Mouse (Mus musculus) embryonic facial prominence, embryonic 15.5 days (tissue): ENCODE results near the gene Smarcal1. TPM values are rescaled to one million over a fixed set of nuclear protein-coding genes. Genes with fewer than 3 reads are reported as not detected.

Experiments used
- ATAC-seq: fragments of 200-750 bp; cut with Nextera tagmentation; 2 replicates; pipeline ENCODE4 v1.8.0; 2017; ENCODE audit warnings: low read depth, moderate TSS enrichment; ENCODE audit not compliant: insufficient number of reproducible peaks, low FRiP score, low TSS enrichment
- H3K27ac ChIP-seq: fragments of 300-500 bp; sonication (generic); replicated peaks from 2 replicates; pipeline ENCODE4 v1.5.1; 2015; ENCODE audit warnings: mild to moderate bottlenecking, inconsistent platforms
- H3K27me3 ChIP-seq: fragments of 300-500 bp; sonication (generic); 2 replicates; pipeline ENCODE4 v1.6.1; 2015; ENCODE audit warnings: inconsistent platforms
- H3K36me3 ChIP-seq: fragments of 300-500 bp; sonication (generic); 2 replicates; pipeline ENCODE4 v1.6.1; 2015; ENCODE audit warnings: mild to moderate bottlenecking, inconsistent platforms
- H3K4me1 ChIP-seq: fragments of 300-500 bp; sonication (generic); 2 replicates; pipeline ENCODE4 v1.6.1; 2015; ENCODE audit warnings: inconsistent platforms
- H3K4me2 ChIP-seq: fragments of 300-500 bp; sonication (generic); replicated peaks from 2 replicates; pipeline ENCODE4 v1.6.1; 2015; ENCODE audit warnings: mild to moderate bottlenecking, inconsistent platforms
- H3K4me3 ChIP-seq: fragments of 300-500 bp; sonication (generic); replicated peaks from 2 replicates; pipeline ENCODE4 v1.5.1; 2015; ENCODE audit warnings: mild to moderate bottlenecking, inconsistent platforms
- H3K9ac ChIP-seq: fragments of 300-500 bp; sonication (generic); 2 replicates; pipeline ENCODE4 v1.6.1; 2015; ENCODE audit warnings: inconsistent platforms
- H3K9me3 ChIP-seq: fragments of 300-500 bp; sonication (generic); replicated peaks from 2 replicates; pipeline ENCODE4 v1.6.1; 2016; ENCODE audit warnings: inconsistent platforms
- WGBS: fragments of 180-500 bp; shearing (Covaris S2); methylation state at CpG from one replicate; pipeline ENCODE4 v1.1.7; 2015; 5-methylcytosine and 5-hydroxymethylcytosine counted together
- polyA plus RNA-seq: library from polyadenylated mRNA; unstranded; fragments of >200 nt; fragmentation: Nextera tagmentation; extraction: Ambion mirVana; gene quantifications from 2 replicates; pipeline ENCODE4 v1.2.1, GENCODE M21; 2015

Smarcal1 gene
- polyA plus RNA-seq, 1 experiment from 2014 or later: 24.8 TPM

GRCm38 (mm10) chr1:72568725-72569124 is 14.3 kb upstream of the Smarcal1 start:
- Histone ChIP-seq H3K4me1 (no peaks in the 10 kb centered on the region), H3K4me3 (no peak overlapping the region), H3K9me3 (no peaks in the 10 kb centered on the region), H3K9ac (no peak overlapping the region), H3K36me3 (no peaks in the 10 kb centered on the region), H3K4me2 (no peak overlapping the region), H3K27ac (no peak overlapping the region), H3K27me3 (no peaks in the 10 kb centered on the region)
- ATAC-seq: no peak
- whole genome bisulfite sequencing: 82% methylated on average over 8 of the region's 8 CpGs

DNA sequence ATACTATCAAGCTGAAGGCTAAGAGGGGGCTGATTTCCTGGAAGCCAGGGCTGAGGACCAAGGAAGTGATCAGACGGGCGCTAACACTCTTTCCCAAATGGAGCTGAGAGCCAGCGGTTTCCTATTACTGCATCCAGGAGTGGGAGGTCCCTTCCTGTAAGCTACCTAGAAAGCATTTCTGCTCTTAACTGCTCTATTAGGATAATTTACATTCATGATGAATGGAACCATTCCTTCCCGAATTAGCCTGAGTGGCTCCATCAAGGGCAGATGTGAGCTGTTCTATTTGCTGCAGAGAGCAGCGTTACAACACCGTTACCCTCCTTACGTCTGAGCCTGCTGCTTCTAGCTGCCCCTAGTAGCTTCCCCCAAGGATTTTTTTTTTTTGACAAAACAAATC is 9.0 kb upstream of the Smarcal1 start:
- Histone ChIP-seq H3K27ac (no peak overlapping the region), H3K4me2 (no peak overlapping the region), H3K9ac (no peak overlapping the region), H3K9me3 (no peaks in the 10 kb centered on the region), H3K4me1 (0 out of 2 replicates have a peak, but pooled peaks cover 9% of the 10 kb centered on the region), H3K27me3 (peaks cover 7% of the 10 kb centered on the region; the same call in 1 of the 2 replicates), H3K36me3 (no peaks in the 10 kb centered on the region), H3K4me3 (no peak overlapping the region)
- 46% methylated on average over 7 of the region's 7 CpGs for WGBS
- no peak for ATAC-seq

- Histone ChIP-seq H3K4me3 (no peak overlapping the region), H3K4me1 (0 out of 2 replicates have a peak, but pooled peaks cover 9% of the 10 kb centered on the region), H3K36me3 (no peaks in the 10 kb centered on the region), H3K4me2 (no peak overlapping the region), H3K9ac (no peak overlapping the region), H3K27ac (no peak overlapping the region), H3K27me3 (peaks cover 7% of the 10 kb centered on the region; the same call in 1 of the 2 replicates), H3K9me3 (no peaks in the 10 kb centered on the region)
- 50% methylated on average over 7 of the region's 7 CpGs for WGBS
- ATAC-seq: no peak
These were observed 8.4 kb upstream of the Smarcal1 start for GRCm38 (mm10) chr1:72574608-72575007.

DNA sequence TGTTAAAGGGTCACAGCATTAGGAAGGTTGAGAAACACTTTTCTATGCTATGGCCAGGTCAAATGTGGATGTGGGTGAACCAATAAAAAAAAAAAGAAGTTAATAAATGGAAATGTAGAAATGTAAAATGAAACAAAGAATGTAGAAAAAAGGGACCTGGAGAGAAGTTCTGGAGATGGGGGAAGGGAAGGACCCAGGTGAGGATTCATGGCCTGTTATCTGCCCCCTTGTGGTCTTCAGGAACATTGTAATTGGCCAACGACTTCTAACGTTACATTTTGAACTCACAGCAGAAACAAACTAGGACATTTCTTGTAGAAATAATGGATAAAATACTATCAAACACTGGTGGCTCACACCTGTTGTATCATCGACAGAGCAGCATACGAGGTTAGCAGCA is 7.9 kb upstream of the Smarcal1 start:
- ATAC-seq: no peak
- H3K27ac ChIP-seq: no peak overlapping the region

GRCm38 (mm10) chr1:72577481-72577922 is 5.5 kb upstream of the Smarcal1 start:
- Histone ChIP-seq H3K4me2 (peak overlapping the region; percentile 24; the same call in 1 of the 2 replicates), H3K36me3 (no peaks in the 10 kb centered on the region), H3K4me3 (no peak overlapping the region), H3K27ac (no peak overlapping the region), H3K9me3 (no peaks in the 10 kb centered on the region), H3K27me3 (peaks cover 7% of the 10 kb centered on the region; the same call in 1 of the 2 replicates), H3K4me1 (0 out of 2 replicates have a peak, but pooled peaks cover 9% of the 10 kb centered on the region), H3K9ac (no peak overlapping the region)
- no peak for ATAC-seq
- WGBS: 7% methylated on average over 12 of the region's 12 CpGs

More for the DNA sequence above, 7.9 kb upstream of the Smarcal1 start:
- H3K36me3 ChIP-seq: no peaks in the 10 kb centered on the region
- no peak overlapping the region for H3K9ac ChIP-seq
- no peak overlapping the region for H3K4me2 ChIP-seq
- H3K27me3 ChIP-seq: peaks cover 7% of the 10 kb centered on the region; the same call in 1 of the 2 replicates
- 59% methylated on average over 4 of the region's 4 CpGs for WGBS
- H3K4me1 ChIP-seq: 0 out of 2 replicates have a peak, but pooled peaks cover 9% of the 10 kb centered on the region
- H3K9me3 ChIP-seq: no peaks in the 10 kb centered on the region
- no peak overlapping the region for H3K4me3 ChIP-seq

- H3K27ac ChIP-seq: no peak overlapping the region
- H3K4me2 ChIP-seq: no peak overlapping the region
- WGBS: 44% methylated on average over 15 of the region's 15 CpGs
- H3K36me3 ChIP-seq: no peaks in the 10 kb centered on the region
- H3K9ac ChIP-seq: no peak overlapping the region
- H3K27me3 ChIP-seq: peaks cover 7% of the 10 kb centered on the region; the same call in 1 of the 2 replicates
- no peaks in the 10 kb centered on the region for H3K9me3 ChIP-seq
- H3K4me1 ChIP-seq: 0 out of 2 replicates have a peak, but pooled peaks cover 9% of the 10 kb centered on the region
- H3K4me3 ChIP-seq: no peak overlapping the region
- ATAC-seq: no peak
These were observed 4.7 kb upstream of the Smarcal1 start for GRCm38 (mm10) chr1:72578351-72578750.

GRCm38 (mm10) chr1:72578806-72579205 is 4.2 kb upstream of the Smarcal1 start:
- ATAC-seq: no peak
- Histone ChIP-seq H3K27me3 (peaks cover 7% of the 10 kb centered on the region; the same call in 1 of the 2 replicates), H3K9me3 (no peaks in the 10 kb centered on the region), H3K4me3 (no peak overlapping the region), H3K36me3 (no peaks in the 10 kb centered on the region), H3K4me2 (no peak overlapping the region), H3K4me1 (peaks cover 12% of the 10 kb centered on the region), H3K9ac (no peak overlapping the region), H3K27ac (no peak overlapping the region)
- 35% methylated on average over 4 of the region's 4 CpGs for WGBS

DNA sequence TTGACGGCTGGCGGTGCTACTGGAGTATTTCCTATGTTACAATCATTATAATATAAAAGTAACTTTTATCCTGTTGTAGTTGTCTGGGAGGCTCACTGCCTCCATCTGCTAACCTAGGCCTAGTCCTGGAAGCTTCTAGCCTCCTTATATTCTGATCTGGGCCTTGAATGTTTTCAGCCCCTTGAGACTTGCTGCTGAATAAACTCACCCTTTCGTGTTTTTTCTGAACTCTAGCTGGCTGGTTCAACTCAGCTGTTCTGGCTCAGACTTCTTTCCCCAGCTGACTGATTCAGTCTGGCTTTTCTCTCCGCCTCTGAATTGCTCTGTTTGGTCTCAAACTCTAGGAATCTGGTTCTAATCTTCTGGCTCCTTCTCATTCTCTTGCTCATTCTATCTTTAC is 855 bp downstream of the Smarcal1 start:
- Histone ChIP-seq H3K9ac (peak overlapping the region; percentile 41; the same call in 1 of the 2 replicates), H3K27me3 (no peaks in the 10 kb centered on the region), H3K27ac (peak overlapping the region; percentile 89), H3K36me3 (peaks cover 26% of the 10 kb centered on the region), H3K4me2 (peak overlapping the region; percentile 67), H3K4me1 (peaks cover 11% of the 10 kb centered on the region), H3K9me3 (no peaks in the 10 kb centered on the region), H3K4me3 (peak overlapping the region; percentile 59)
- no peak for ATAC-seq
- 61% methylated on average over 4 of the region's 4 CpGs for WGBS

DNA sequence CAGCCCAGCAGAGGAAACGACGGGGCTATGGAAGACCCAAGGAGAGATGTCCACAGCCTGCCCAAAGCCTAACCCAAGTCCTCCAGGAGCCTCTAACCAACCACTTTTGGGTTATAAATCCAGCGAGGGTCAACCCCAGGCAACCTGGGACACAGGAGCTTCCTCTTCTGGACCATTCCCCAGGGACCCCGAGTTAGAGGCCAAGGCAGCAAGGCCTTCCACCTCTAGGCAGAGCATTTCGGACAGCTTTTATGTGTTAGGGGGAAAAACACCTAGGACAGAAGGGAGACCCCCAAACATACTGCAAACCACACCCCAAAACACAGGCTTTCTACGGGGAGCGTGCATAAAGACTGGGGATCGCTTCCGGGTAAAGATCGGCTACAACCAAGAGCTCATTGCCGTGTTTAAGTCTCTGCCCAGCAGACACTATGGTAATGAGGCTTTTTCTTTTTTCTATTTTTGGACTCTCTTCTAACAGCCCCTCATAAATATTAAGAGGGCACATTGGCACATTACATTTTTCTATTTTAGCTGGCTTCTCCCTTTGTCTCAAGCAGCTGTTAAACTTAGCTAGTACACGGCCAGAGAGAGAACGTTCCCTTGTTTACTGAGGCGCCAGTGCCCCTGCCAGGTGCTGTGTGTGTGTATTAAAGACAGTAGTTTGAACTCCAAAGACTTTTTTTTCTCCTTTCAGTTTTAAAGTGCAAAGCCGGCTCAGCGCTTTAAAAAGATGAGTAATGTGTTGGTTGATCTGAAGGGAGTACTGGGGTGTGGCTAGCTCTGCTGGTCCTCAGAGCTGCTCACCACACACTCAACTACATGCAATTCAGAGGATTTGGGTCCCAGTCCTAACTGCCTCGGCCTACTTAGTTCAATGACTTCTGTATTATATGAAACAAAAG is 3.2 kb downstream of the Smarcal1 start:
- peaks cover 38% of the 10 kb centered on the region for H3K36me3 ChIP-seq
- no peak for ATAC-seq
- H3K27ac ChIP-seq: no peak overlapping the region
- peaks cover 11% of the 10 kb centered on the region for H3K4me1 ChIP-seq
- no peak overlapping the region for H3K4me3 ChIP-seq
- no peaks in the 10 kb centered on the region for H3K27me3 ChIP-seq
- WGBS: 89% methylated on average over 17 of the region's 17 CpGs
- no peaks in the 10 kb centered on the region for H3K9me3 ChIP-seq
- H3K4me2 ChIP-seq: no peak overlapping the region
- no peak overlapping the region for H3K9ac ChIP-seq

DNA sequence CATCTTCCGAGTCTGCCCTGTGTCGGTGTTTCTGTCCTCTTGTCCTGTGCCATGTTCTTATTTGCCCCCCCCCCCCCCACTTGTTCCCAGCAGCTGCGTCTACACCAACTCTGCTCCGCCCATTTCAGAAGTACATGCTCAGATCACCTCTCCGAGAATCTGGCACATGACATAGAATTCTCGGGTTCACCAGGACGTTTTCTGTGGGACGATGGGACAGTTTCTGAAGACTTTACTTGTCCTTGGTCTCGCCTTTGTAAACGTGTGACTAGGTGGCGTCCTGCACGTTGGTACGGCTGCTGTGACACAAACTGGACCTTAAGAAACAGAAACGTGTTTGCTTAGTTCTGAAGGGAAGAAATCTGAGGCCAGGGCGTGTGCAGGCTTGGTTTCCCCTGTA is 4.5 kb downstream of the Smarcal1 start:
- no peak overlapping the region for H3K9ac ChIP-seq

GRCm38 (mm10) chr1:72588763-72589162 is 5.7 kb downstream of the Smarcal1 start:
- no peaks in the 10 kb centered on the region for H3K9me3 ChIP-seq
- H3K4me1 ChIP-seq: peaks cover 8% of the 10 kb centered on the region
- H3K4me3 ChIP-seq: no peak overlapping the region
- H3K9ac ChIP-seq: no peak overlapping the region
- H3K27ac ChIP-seq: no peak overlapping the region
- ATAC-seq: no peak
- peaks cover 64% of the 10 kb centered on the region for H3K36me3 ChIP-seq
- H3K27me3 ChIP-seq: no peaks in the 10 kb centered on the region
- H3K4me2 ChIP-seq: no peak overlapping the region
- 80% methylated on average over 2 of the region's 2 CpGs for WGBS

More for the DNA sequence above, 4.5 kb downstream of the Smarcal1 start:
- H3K4me1 ChIP-seq: peaks cover 11% of the 10 kb centered on the region
- no peak for ATAC-seq
- H3K4me3 ChIP-seq: no peak overlapping the region
- no peaks in the 10 kb centered on the region for H3K9me3 ChIP-seq
- H3K27me3 ChIP-seq: no peaks in the 10 kb centered on the region
- WGBS: 90% methylated on average over 15 of the region's 15 CpGs
- H3K27ac ChIP-seq: no peak overlapping the region
- peaks cover 51% of the 10 kb centered on the region for H3K36me3 ChIP-seq
- H3K4me2 ChIP-seq: no peak overlapping the region
